Mouse (Mus musculus) cerebellum, adult 2 months (tissue): ENCODE results near the gene Prkar1b.

Source experiments
- CTCF ChIP-seq: fragments of 200-500 bp; IDR thresholded peaks from 2 replicates; pipeline ENCODE4 v1.5.1; 2011; ENCODE audit warnings: low read depth, mild to moderate bottlenecking, control low read depth, low read length, moderate library complexity, borderline replicate concordance; ENCODE audit not compliant: insufficient read depth
- POLR2A ChIP-seq: fragments of 200-500 bp; IDR thresholded peaks from 2 replicates; pipeline ENCODE4 v1.6.1; 2011; ENCODE audit warnings: low read length, control low read depth, borderline replicate concordance; ENCODE audit not compliant: insufficient read depth

DNA sequence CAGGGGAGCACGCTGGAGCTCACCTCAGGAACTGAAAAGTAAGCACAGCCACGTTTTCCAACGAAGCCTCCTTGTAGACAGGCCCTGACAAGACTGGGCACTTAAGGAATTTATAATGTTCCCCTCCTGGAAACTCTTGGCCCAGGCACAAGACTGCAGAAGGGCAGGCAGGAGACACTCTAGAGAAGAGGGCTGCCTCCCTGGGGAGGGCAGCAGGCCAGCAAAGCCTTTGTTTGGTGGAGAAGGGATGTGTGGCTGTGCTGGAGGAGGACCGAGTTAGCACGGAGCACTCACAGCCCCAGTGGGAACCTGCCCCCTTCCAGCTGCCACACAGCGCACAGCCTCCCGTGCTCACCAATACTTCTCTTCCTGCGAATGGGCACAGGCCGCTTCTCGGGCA lies 161.8 kb downstream of the Prkar1b start:
- TF ChIP-seq CTCF (no peak), POLR2A (no peak)
